Mouse (Mus musculus): Measurements from ENCODE around the gene Nom1. TPM values are rescaled to one million over a fixed set of nuclear protein-coding genes. Genes with fewer than 3 reads are reported as not detected.
A peak's percentile ranks its signal among the peaks of the same experiment; 100 is the strongest.

Gene Nom1
- total RNA-seq, 2 experiments from 2014 or later, result 17.5 to 38.0 TPM

- no peak for ATAC-seq (replicated peaks; ENCODE audit: low FRiP score, low TSS enrichment, poor library complexity, severe bottlenecking)
Observed at GRCm38 (mm10) chr5:29469501-29469900, 35.0 kb downstream of the Nom1 start.

- ATAC-seq (replicated peaks; ENCODE audit: low FRiP score, low TSS enrichment, poor library complexity, severe bottlenecking), result no peak
Observed at GRCm38 (mm10) chr5:29470271-29470670, 35.8 kb downstream of the Nom1 start.

GRCm38 (mm10) chr5:29470851-29471394 lies 36.5 kb downstream of the Nom1 start:
- no peak for ATAC-seq (replicated peaks; ENCODE audit: low FRiP score, low TSS enrichment, poor library complexity, severe bottlenecking)

- ATAC-seq (replicated peaks; ENCODE audit: low FRiP score, low TSS enrichment, poor library complexity, severe bottlenecking), result no peak
Observed at GRCm38 (mm10) chr5:29471396-29471795, 36.9 kb downstream of the Nom1 start.

GRCm38 (mm10) chr5:29471855-29472665 lies 37.6 kb downstream of the Nom1 start:
- ATAC-seq (replicated peaks; ENCODE audit: low FRiP score, low TSS enrichment, poor library complexity, severe bottlenecking), result no peak

- no peak for ATAC-seq (replicated peaks; ENCODE audit: low FRiP score, low TSS enrichment, poor library complexity, severe bottlenecking)
Observed at GRCm38 (mm10) chr5:29473551-29474245, 39.2 kb downstream of the Nom1 start.

- ATAC-seq (replicated peaks; ENCODE audit: low FRiP score, low TSS enrichment, poor library complexity, severe bottlenecking), result no peak
Observed at GRCm38 (mm10) chr5:29474246-29474960, 39.9 kb downstream of the Nom1 start.

- ATAC-seq (replicated peaks; ENCODE audit: low FRiP score, low TSS enrichment, poor library complexity, severe bottlenecking), result no peak
Observed at GRCm38 (mm10) chr5:29475041-29475440, 40.6 kb downstream of the Nom1 start.

GRCm38 (mm10) chr5:29475556-29475955 lies 41.1 kb downstream of the Nom1 start:
- no peak for ATAC-seq (replicated peaks; ENCODE audit: low FRiP score, low TSS enrichment, poor library complexity, severe bottlenecking)

GRCm38 (mm10) chr5:29476021-29476420 lies 41.6 kb downstream of the Nom1 start:
- ATAC-seq (replicated peaks; ENCODE audit: low FRiP score, low TSS enrichment, poor library complexity, severe bottlenecking), result no peak

GRCm38 (mm10) chr5:29477474-29478207 lies 43.2 kb downstream of the Nom1 start:
- ATAC-seq (replicated peaks; ENCODE audit: low FRiP score, low TSS enrichment, poor library complexity, severe bottlenecking), result 0 out of 2 replicates have a peak, but pooled peaks have one; percentile 27

- no peak for ATAC-seq (replicated peaks; ENCODE audit: low FRiP score, low TSS enrichment, poor library complexity, severe bottlenecking)
Observed at GRCm38 (mm10) chr5:29478208-29479197, 44.0 kb downstream of the Nom1 start, which contains the start of gene Mnx1. Mnx1 (minus strand) TSS chr5:29478470.

- ATAC-seq (replicated peaks; ENCODE audit: low FRiP score, low TSS enrichment, poor library complexity, severe bottlenecking), result peak; percentile 56; the same call in 1 of the 2 replicates
Observed at GRCm38 (mm10) chr5:29479198-29479593, 44.7 kb downstream of the Nom1 start.

GRCm38 (mm10) chr5:29483801-29484200 lies 49.3 kb downstream of the Nom1 start:
- ATAC-seq (replicated peaks; ENCODE audit: low FRiP score, low TSS enrichment, poor library complexity, severe bottlenecking), result no peak

GRCm38 (mm10) chr5:29484965-29485940 lies 50.8 kb downstream of the Nom1 start:
- ATAC-seq (replicated peaks; ENCODE audit: low FRiP score, low TSS enrichment, poor library complexity, severe bottlenecking), result no peak

- ATAC-seq (replicated peaks; ENCODE audit: low FRiP score, low TSS enrichment, poor library complexity, severe bottlenecking), result no peak
Observed at GRCm38 (mm10) chr5:29485941-29486320, 51.5 kb downstream of the Nom1 start.

GRCm38 (mm10) chr5:29487321-29487720 lies 52.9 kb downstream of the Nom1 start:
- ATAC-seq (replicated peaks; ENCODE audit: low FRiP score, low TSS enrichment, poor library complexity, severe bottlenecking), result no peak

Measured in megakaryocyte-erythroid progenitor cell, adult 5-6 weeks (primary cell).